Mouse (Mus musculus): ENCODE data around the gene Gse1.

DNA sequence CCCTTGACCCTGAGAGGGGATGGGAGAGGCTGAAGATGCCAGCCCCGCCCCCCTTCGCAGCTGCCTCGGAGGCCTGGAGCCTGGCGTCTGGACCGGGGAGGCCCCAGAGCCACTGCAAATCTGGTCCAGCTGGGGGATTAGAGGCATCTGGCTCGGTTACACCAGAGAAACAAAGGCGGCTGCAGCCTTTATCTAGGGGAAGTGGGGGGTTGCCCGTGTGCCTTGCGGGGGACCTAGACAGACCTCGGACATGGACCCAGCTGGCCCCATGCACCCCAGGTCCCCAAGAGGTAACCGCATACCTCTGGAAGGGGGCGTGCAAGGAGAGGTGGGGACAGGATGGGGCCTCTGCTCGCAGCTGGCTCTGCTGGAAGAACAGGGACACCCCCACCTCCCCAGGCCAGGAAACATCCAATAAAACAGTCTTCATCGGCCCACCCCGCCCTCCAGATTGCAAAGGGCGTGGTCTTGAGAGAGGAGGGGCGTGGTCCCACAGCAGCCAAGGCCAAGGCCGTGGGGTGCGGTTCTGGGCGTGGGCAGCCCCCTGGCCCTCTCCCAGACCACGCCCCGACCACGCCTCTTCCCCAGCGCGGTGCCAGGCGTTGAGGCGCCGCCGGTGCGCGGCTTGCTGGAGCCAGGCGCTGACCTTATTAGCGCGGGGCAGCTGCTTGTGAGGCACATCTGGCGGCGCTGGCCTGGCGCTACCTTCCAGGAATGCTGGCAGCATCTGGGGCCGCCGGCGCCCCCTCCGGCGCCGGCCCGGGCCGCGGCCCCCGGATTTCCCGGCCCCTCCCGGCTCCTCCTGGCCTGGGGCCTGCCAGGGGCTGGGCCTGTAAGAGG is 48.0 kb downstream of the Gse1 start:
- TF ChIP-seq ZNF384 (IDR thresholded peaks at IDR 0.05; ENCODE audit: low read depth, low read length) (no peak), ZC3H11A (IDR thresholded peaks at IDR 0.05; ENCODE audit: borderline replicate concordance, low read depth, low read length) (no peak), HCFC1 (IDR thresholded peaks at IDR 0.05; ENCODE audit: borderline replicate concordance, insufficient read depth, low read length) (no peak)
